Mouse (Mus musculus) liver, embryonic 13.5 days (tissue): Measurements from ENCODE around the gene Cebpe. TPM values are rescaled to one million over a fixed set of nuclear protein-coding genes. Genes with fewer than 3 reads are reported as not detected.

Source experiments
- ATAC-seq: fragments of 200-750 bp; cut with Nextera tagmentation; 2 replicates; pipeline ENCODE4 v1.8.0; 2017; ENCODE audit warnings: low read depth, mild to moderate bottlenecking, moderate number of reproducible peaks, moderate library complexity
- DNase-seq: peaks from one replicate; pipeline ENCODE4 v3.0.0; 2022
- H3K27ac ChIP-seq: fragments of 300-500 bp; sonication (generic); 2 replicates; pipeline ENCODE4 v1.5.1; 2015; ENCODE audit warnings: moderate library complexity, mild to moderate bottlenecking, inconsistent platforms
- H3K27me3 ChIP-seq: fragments of 300-500 bp; sonication (generic); 2 replicates; pipeline ENCODE4 v1.6.1; 2015; ENCODE audit warnings: mild to moderate bottlenecking, inconsistent platforms
- H3K36me3 ChIP-seq: fragments of 300-500 bp; sonication (generic); 2 replicates; pipeline ENCODE4 v1.6.1; 2015; ENCODE audit warnings: mild to moderate bottlenecking, inconsistent platforms
- H3K4me1 ChIP-seq: fragments of 300-500 bp; sonication (generic); replicated peaks from 2 replicates; pipeline ENCODE4 v1.6.1; 2015; ENCODE audit warnings: inconsistent platforms
- H3K4me2 ChIP-seq: fragments of 300-500 bp; sonication (generic); 2 replicates; pipeline ENCODE4 v1.6.1; 2015; ENCODE audit warnings: inconsistent platforms, mild to moderate bottlenecking, moderate library complexity
- H3K4me3 ChIP-seq: fragments of 300-500 bp; sonication (generic); replicated peaks from 2 replicates; pipeline ENCODE4 v1.5.1; 2015; ENCODE audit warnings: mild to moderate bottlenecking, inconsistent platforms
- H3K9ac ChIP-seq: fragments of 300-500 bp; sonication (generic); 2 replicates; pipeline ENCODE4 v1.6.1; 2015; ENCODE audit warnings: mild to moderate bottlenecking, inconsistent platforms
- H3K9me3 ChIP-seq: fragments of 300-500 bp; sonication (generic); replicated peaks from 2 replicates; pipeline ENCODE4 v1.6.1; 2016; ENCODE audit warnings: inconsistent platforms
- WGBS: fragments of 180-500 bp; shearing (Covaris S2); methylation state at CpG from one replicate; pipeline ENCODE4 v1.1.7; 2015; ENCODE audit not compliant: insufficient replicate concordance; 5-methylcytosine and 5-hydroxymethylcytosine counted together
- polyA plus RNA-seq: library from polyadenylated mRNA; unstranded; fragments of >200 nt; fragmentation: Nextera tagmentation; extraction: Ambion mirVana; gene quantifications from 2 replicates; pipeline ENCODE4 v1.2.1, GENCODE M21; 2015

Gene Cebpe
- polyA plus RNA-seq, 1 experiment from 2014 or later: 3.4 TPM

DNA sequence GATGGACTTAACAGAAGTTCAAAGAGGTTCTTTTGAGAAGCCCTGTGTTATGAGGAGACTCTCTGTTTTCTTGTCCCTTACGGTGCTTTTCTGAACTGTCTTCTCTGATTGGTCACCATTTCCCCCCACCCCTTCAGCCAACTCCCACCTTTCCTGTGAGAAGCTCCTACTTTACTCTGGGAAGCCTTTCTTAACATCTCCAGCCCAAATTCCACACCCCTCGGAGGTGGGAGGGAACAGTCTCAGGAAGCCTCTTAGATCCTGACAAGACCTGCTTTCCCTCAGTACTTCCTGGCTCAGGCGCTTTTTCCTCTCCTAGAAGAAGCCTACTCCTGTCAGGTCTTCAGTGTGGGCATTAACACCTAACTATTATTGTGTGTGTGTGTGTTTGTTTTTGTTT is 12.4 kb downstream of the Cebpe start:
- WGBS: 55% methylated on average over 3 of the region's 3 CpGs
- no peak overlapping the region for H3K4me2 ChIP-seq
- H3K27ac ChIP-seq: no peak overlapping the region
- no peak overlapping the region for H3K4me3 ChIP-seq
- DNase-seq (no peak), ATAC-seq (no peak)
- no peaks in the 10 kb centered on the region for H3K9me3 ChIP-seq
- H3K36me3 ChIP-seq: 0 out of 2 replicates have a peak, but pooled peaks cover 2% of the 10 kb centered on the region
- H3K9ac ChIP-seq: no peak overlapping the region
- peaks cover 10% of the 10 kb centered on the region for H3K4me1 ChIP-seq
- peaks cover 36% of the 10 kb centered on the region for H3K27me3 ChIP-seq

DNA sequence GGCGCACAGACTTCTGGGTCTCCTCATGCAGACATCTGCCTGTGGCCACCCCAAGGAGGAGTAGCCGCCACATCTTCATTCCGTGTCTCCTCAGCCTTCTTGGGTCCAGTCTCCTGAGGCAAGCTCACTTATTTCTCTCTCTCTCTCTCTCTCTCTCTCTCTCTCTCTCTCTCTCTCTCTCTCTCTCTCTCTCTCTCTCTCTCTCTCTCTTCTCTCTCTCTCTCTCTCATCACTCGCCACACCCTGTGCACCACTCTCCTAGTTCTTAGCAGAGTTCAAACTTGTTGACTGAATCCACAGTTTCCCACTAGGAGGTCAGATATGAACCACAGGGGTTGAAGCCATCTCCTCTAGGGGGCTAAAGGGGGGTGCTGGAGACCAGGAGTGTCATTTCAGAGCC is 13.2 kb downstream of the Cebpe start, which contains the start of gene Gm29776:
TSS of gene Gm29776 (minus strand) at position 101 of the 400 bp plus-strand sequence.
- DNase-seq (no peak), ATAC-seq (no peak)
- Histone ChIP-seq H3K4me2 (no peak within 1 kb of the TSS), H3K36me3 (peaks cover 5% of the 10 kb centered on the region; the same call in 1 of the 2 replicates), H3K9ac (no peak within 1 kb of the TSS), H3K4me1 (peaks cover 10% of the 10 kb centered on the region), H3K9me3 (no peaks in the 10 kb centered on the region), H3K4me3 (no peak within 1 kb of the TSS), H3K27ac (no peak within 1 kb of the TSS), H3K27me3 (peaks cover 28% of the 10 kb centered on the region)
- WGBS: 75% methylated on average over 4 of the region's 4 CpGs

DNA sequence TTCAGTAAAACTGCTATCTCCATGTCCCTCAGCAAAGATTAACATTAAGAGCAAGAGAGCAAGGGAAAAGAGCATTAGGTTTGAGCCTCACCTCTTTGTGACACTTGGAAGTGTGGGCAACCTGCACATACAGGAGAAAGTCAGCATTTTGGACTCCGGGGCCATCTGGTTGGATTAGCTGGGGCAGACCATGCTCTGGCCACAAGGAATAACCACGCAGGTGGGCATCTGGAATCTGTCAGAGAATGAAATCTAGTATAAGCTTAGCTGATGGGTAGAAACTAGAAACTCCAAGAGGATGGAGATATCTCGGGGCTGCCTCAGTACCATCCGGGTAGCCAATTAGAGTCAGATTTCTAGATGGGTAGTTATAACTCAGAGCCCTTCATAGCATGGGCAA is 15.2 kb downstream of the Cebpe start:
- Histone ChIP-seq H3K36me3 (peaks cover 11% of the 10 kb centered on the region; the same call in 1 of the 2 replicates), H3K9ac (no peak overlapping the region), H3K27me3 (peaks cover 8% of the 10 kb centered on the region; the same call in 1 of the 2 replicates), H3K27ac (no peak overlapping the region), H3K4me2 (no peak overlapping the region), H3K4me3 (no peak overlapping the region), H3K4me1 (peaks cover 10% of the 10 kb centered on the region), H3K9me3 (no peaks in the 10 kb centered on the region)
- no peak for DNase-seq
- no peak for ATAC-seq
- 75% methylated on average over 4 of the region's 4 CpGs for WGBS

DNA sequence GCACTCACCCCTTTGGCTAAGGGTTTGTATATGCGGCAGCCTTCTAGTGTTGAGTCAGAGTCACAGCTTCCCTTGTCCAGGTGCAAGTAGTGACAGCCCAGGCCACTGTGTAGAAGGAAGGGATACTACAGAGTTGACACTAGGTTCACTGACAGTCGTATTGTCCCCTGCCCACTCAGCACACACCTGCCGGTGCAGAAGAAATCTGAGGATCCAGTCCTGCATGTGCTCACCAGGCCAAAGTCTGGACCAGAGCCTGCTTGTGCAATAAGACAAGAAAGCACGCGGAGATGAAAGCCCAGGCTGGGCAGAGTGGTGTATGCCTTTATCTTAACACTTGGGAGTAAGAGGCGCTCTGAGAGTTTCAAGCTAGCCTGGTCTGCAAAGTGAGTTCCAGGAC is 16.9 kb downstream of the Cebpe start:
- Histone ChIP-seq H3K36me3 (peaks cover 22% of the 10 kb centered on the region), H3K4me1 (peaks cover 10% of the 10 kb centered on the region), H3K4me3 (no peak overlapping the region), H3K9me3 (no peaks in the 10 kb centered on the region), H3K9ac (no peak overlapping the region), H3K4me2 (no peak overlapping the region), H3K27ac (no peak overlapping the region), H3K27me3 (peaks cover 5% of the 10 kb centered on the region; the same call in 1 of the 2 replicates)
- 61% methylated on average over 6 of the region's 6 CpGs for WGBS
- ATAC-seq (no peak), DNase-seq (no peak)

DNA sequence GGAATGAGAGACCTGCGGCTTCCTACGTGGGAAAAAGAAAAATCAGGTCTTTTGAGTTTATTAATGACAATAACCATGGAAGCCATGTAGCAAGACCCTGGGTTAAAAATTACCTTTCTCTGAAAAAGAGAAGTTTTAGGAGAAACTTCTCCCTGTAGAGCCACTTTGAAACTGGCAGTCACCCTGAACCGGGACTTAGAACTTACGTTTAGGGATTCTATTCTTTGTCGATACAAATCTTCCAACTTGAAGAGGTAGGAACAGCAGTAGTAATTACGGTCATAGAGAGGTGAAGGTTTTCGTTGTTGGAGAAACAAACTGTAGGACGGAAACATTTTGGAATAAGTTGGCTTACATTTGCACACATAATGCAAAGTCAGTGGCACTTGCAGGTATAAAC is 24.7 kb downstream of the Cebpe start:
- WGBS: 2% methylated on average over 8 of the region's 8 CpGs
- H3K4me3 ChIP-seq: peak overlapping the region; percentile 78
- H3K9me3 ChIP-seq: no peaks in the 10 kb centered on the region
- DNase-seq (no peak), ATAC-seq (no peak)
- peaks cover 49% of the 10 kb centered on the region for H3K4me1 ChIP-seq
- peak overlapping the region; percentile 71 for H3K4me2 ChIP-seq
- peaks cover 49% of the 10 kb centered on the region for H3K36me3 ChIP-seq
- H3K27ac ChIP-seq: peak overlapping the region; percentile 99
- no peaks in the 10 kb centered on the region for H3K27me3 ChIP-seq
- H3K9ac ChIP-seq: peak overlapping the region; percentile 91

DNA sequence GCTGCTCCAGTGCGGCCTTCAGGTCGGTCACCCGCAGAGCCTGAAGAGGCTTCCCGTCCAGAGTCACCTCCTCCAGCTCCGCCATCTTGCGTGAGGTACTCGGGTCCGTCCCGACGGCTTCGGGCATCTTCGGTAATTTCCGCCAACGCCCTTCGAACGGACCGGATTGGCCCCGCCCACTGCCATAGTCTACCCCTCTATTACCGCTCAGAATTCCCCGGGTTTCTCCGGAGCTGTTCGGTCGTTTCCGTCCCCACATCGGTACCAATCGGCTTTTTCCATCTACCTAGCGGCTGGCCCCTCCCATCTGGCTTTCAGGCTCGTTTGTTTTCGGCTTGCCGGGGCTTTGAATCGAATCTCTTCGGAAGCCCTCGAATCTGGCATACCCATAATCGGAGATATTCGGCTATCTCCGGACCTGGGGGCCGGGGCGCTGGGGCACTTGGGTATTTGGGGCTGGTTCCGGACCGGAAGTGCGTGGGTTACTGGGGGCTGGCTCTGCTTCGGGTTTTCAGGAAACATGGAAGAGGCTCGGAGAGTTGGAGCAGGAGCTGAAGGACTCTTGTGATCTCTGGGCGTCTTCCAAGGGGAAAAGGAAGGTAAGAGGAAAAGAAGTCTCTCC is 25.3 kb downstream of the Cebpe start, which contains the start of gene Acin1:
TSS of gene Acin1 (minus strand) at position 410 of the 622 bp plus-strand sequence.
- H3K36me3 ChIP-seq: peaks cover 55% of the 10 kb centered on the region
- peak within 1 kb of the TSS; percentile 71 for H3K4me2 ChIP-seq
- no peaks in the 10 kb centered on the region for H3K27me3 ChIP-seq
- H3K9me3 ChIP-seq: no peaks in the 10 kb centered on the region
- peak; percentile 89 for ATAC-seq
- peak within 1 kb of the TSS; percentile 99 for H3K27ac ChIP-seq
- H3K4me1 ChIP-seq: peaks cover 55% of the 10 kb centered on the region
- peak within 1 kb of the TSS; percentile 78 for H3K4me3 ChIP-seq
- peak within 1 kb of the TSS; percentile 91 for H3K9ac ChIP-seq
- WGBS: under 1% methylated on average over 44 of the region's 44 CpGs
- DNase-seq: peak; percentile 99

DNA sequence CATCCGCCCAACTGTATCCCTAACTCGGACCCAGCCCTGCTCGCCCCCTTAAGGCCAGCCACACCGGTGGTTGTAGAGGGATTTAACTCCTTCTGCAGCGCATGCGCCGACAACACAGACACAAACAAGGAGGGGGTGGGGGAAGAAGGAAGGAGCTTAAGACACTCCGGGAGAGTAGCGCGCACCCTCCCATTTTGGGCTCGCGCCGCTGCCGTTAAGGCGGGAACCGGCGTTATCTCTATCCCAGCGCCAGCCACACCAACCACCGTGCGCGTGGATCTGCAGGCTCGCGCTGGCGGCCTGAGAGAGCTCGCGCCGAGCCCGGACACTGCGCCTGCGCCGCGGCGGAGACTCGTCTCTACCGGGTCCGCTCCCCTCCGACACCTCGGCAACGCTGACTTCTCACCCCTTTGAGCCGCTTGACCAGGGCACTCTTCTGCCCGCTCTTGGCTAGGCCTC is 25.9 kb downstream of the Cebpe start, which contains the start of gene 1700123O20Rik:
TSS of gene 1700123O20Rik (plus strand) at position 154 of the 459 bp plus-strand sequence.
- ATAC-seq (peak; percentile 85), DNase-seq (peak; percentile 89)
- Histone ChIP-seq H3K36me3 (peaks cover 58% of the 10 kb centered on the region), H3K4me3 (peak within 1 kb of the TSS; percentile 78), H3K4me1 (peaks cover 55% of the 10 kb centered on the region), H3K9ac (peak within 1 kb of the TSS; percentile 91), H3K27ac (peak within 1 kb of the TSS; percentile 99), H3K9me3 (no peaks in the 10 kb centered on the region), H3K27me3 (no peaks in the 10 kb centered on the region), H3K4me2 (peak within 1 kb of the TSS; percentile 71)
- WGBS: 0% methylated on average over 41 of the region's 41 CpGs

DNA sequence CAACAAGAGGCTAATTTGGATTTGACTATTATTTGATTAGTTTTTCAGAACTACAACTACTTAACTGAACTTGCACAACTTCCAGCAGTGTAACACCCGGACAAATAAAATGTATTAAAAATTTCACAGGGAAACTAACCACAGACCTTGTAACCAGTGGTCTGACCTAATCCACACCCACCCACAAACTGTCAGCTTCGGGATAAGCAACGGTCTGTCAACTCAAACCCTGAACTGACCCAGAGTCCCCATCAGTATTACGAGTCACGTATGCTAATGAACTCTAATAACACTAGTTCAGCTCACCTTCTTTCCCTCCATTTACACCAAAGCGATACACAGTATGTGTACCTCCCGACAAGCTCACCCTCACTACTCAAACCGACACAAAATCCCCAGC is 26.5 kb downstream of the Cebpe start:
- H3K4me2 ChIP-seq: peak overlapping the region; percentile 71
- H3K27ac ChIP-seq: peak overlapping the region; percentile 99
- no peaks in the 10 kb centered on the region for H3K9me3 ChIP-seq
- WGBS: 4% methylated on average over 8 of the region's 8 CpGs
- H3K4me3 ChIP-seq: peak overlapping the region; percentile 78
- H3K9ac ChIP-seq: peak overlapping the region; percentile 91
- DNase-seq (no peak), ATAC-seq (peak; percentile 6)
- H3K4me1 ChIP-seq: peaks cover 55% of the 10 kb centered on the region
- H3K36me3 ChIP-seq: peaks cover 56% of the 10 kb centered on the region
- H3K27me3 ChIP-seq: no peaks in the 10 kb centered on the region

DNA sequence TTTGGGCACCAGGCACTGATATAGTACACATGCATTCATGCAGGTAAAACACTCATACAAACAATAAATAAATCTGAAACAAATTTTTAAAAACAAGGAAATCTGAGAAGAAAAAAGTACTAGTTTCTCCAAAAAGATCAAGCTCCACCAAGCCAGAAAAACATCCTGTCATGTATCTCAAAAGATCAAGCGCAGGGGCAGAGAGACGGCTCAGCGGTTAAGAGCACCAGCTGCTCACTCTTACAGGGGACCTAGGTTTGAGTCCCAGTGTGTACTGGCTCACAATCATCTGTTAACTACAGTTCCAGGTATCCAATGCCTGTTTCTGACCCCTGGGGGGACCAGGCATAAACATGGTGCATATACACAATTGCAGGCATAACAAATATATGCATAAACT is 29.6 kb downstream of the Cebpe start:
- DNase-seq (no peak), ATAC-seq (no peak)
- H3K9ac ChIP-seq: no peak overlapping the region
- H3K27me3 ChIP-seq: no peaks in the 10 kb centered on the region
- no peak overlapping the region for H3K4me2 ChIP-seq
- H3K4me3 ChIP-seq: no peak overlapping the region
- H3K36me3 ChIP-seq: peaks cover 58% of the 10 kb centered on the region
- WGBS: 76% methylated on average over 3 of the region's 3 CpGs
- H3K9me3 ChIP-seq: no peaks in the 10 kb centered on the region
- H3K4me1 ChIP-seq: peaks cover 36% of the 10 kb centered on the region
- H3K27ac ChIP-seq: no peak overlapping the region

DNA sequence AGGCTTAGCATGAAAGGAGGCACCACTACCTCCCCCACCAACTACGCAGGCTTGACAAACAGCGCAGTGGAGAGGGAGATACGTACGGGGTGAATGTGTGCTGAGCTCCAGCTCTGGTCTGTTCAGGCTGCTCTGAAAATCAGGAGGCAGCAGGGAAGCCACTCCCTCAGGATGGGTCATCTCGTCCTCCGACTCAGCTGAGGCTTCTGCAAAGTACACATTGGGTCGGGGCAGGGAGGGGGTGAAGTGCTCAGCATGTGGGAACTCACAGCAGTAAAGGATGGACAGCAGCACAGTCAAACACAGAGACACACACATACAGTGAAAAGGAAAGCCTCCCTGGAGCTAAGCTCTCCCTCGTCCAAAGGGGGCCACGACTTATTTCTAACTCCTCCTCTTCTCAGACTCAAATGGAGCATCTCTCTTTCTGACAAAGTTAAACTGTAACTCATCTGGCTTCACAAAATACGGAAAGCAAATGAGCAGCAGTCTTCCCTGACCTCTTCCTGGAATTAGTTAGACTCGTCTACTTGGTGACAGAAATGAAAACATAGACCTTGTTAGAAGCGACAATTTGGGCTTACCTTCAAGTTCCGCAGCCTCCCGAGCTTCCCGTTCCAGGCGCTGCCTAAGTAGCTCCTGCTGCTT is 33.2 kb downstream of the Cebpe start:
- H3K27ac ChIP-seq: no peak overlapping the region
- no peak overlapping the region for H3K4me2 ChIP-seq
- H3K9ac ChIP-seq: no peak overlapping the region
- H3K4me1 ChIP-seq: peaks cover 21% of the 10 kb centered on the region
- H3K27me3 ChIP-seq: no peaks in the 10 kb centered on the region
- peaks cover 80% of the 10 kb centered on the region for H3K36me3 ChIP-seq
- peak; percentile 64 for ATAC-seq
- DNase-seq: no peak
- H3K9me3 ChIP-seq: no peaks in the 10 kb centered on the region
- WGBS: 82% methylated on average over 16 of the region's 16 CpGs
- H3K4me3 ChIP-seq: no peak overlapping the region

DNA sequence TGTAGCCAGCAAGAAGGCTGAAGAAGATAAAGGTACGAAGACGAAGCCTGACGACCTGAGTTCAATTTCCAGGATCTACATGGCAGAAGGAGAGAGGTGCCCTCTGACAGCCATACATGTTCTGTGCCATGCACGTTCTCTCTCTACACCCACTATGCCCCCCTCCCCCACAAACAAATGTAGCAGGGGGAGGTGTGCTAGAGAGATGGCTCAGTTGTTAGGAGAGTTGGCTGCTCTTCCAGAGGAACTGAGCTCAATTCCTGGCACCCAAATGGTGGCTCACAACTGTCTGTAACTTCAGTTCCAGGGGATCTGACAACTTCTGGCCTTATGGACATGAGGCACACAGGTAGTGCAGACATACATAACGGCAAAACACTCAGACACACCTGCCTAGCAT is 35.7 kb downstream of the Cebpe start:
- no peaks in the 10 kb centered on the region for H3K9me3 ChIP-seq
- no peak overlapping the region for H3K4me3 ChIP-seq
- H3K27me3 ChIP-seq: no peaks in the 10 kb centered on the region
- ATAC-seq (no peak), DNase-seq (no peak)
- H3K27ac ChIP-seq: no peak overlapping the region
- H3K4me2 ChIP-seq: no peak overlapping the region
- no peaks in the 10 kb centered on the region for H3K4me1 ChIP-seq
- no peak overlapping the region for H3K9ac ChIP-seq
- peaks cover 78% of the 10 kb centered on the region for H3K36me3 ChIP-seq
- WGBS: 77% methylated on average over 5 of the region's 5 CpGs
